Mouse (Mus musculus) lung, postnatal 36 days (tissue): ENCODE measurements around the gene Gm2001.
"Not testable (repeated sequence)": the region's sequence is repeated elsewhere in the genome, so short reads cannot be mapped to it uniquely, and the experiment has no call there.

Experiments used
- DNase-seq: peaks from one replicate; pipeline ENCODE4 v3.0.0; 2022; ENCODE audit warnings: mixed read lengths

Gene Gm2001

DNA sequence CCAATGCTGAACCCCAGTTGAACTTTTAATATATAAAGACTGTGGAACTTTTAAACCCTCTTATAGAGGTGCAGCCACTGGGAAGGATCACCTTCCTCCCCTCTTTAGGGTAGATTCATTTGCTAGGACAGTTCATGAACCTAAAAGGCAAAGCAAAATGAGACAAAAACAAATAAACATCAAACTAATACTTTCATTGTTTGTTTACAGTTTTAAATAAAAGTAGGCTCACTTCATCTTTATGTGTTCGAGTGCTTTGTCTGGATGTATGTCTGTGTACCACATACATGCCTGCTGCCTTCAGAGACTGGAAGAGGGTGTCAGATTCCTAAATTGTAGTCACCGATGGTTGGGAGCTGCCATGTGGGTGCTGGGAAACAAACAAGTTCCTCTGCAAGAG is at the start of gene Gm2001:
Gene Gm2001 (minus strand): TSS at position 101 of the 400 bp plus-strand sequence.
- DNase-seq: not testable (repeated sequence)

DNA sequence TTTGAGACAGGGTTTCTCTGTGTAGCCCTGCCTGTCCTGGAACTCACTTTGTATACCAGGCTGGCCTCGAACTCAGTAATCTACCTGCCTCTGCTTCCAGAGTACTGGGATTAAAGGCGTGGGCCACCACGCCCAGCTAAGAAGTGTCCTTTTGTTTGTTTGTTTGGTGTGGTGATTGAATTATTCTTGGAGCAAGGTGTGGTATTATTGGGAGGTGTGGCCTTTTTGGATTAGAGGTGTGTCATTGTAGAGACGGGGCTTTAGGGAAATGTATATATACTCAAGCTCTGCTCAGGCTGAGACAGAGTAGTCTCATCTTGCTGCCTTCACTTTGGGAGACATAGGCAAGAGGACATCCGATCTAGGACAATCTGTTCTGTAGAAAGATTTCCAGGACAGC is 31.6 kb upstream of the Gm2001 start, which contains the start of gene Gm2016:
Gene Gm2016 (plus strand): TSS at position 301 of the 400 bp plus-strand sequence.
- DNase-seq: not testable (repeated sequence)

DNA sequence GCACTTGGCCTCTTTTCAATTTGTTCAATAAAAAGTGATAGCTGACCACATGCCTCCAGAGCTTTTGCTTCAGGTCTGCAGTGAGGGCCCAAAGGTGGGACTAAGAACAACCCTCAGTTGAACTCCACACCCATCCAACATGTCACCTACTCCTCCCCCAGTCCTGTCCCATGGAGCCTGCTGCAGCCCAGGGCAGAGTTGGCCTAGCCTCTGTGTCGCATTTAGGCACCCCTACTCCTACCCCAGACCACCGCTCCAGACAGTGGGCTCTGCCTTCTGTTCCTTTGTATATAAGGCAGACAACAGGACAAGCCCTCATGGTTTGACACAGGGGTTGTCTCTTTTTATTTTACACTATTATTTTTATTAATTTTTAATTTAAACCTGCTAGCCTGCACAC is 21.9 kb upstream of the Gm2001 start:
- DNase-seq: not testable (repeated sequence)

GRCm38 (mm10) chr12:87863638-87864037 is 21.5 kb upstream of the Gm2001 start:
- not testable (repeated sequence) for DNase-seq

- DNase-seq: not testable (repeated sequence)
Measured at GRCm38 (mm10) chr12:87861740-87862692, 19.9 kb upstream of the Gm2001 start.

DNA sequence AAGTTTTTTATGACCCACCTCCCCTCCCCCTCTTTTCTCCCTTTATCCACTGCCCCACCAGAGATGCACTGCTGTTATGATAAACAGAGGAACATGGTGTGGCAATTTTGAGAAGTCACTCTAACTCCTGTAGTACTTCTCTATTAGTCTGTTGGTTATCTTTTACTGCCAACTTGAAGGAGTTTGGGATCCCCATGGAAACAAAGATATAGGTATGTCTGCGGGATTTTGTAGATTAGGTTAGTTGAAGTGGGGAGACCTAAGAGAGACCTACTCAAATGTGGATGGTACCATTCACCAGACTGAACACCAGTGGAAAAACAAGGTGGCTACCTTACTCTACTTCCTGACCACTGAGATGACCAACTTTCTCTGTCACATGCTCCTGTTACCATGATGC is 13.9 kb upstream of the Gm2001 start:
- not testable (repeated sequence) for DNase-seq

GRCm38 (mm10) chr12:87850657-87851056 is 8.5 kb upstream of the Gm2001 start:
- DNase-seq: not testable (repeated sequence)

DNA sequence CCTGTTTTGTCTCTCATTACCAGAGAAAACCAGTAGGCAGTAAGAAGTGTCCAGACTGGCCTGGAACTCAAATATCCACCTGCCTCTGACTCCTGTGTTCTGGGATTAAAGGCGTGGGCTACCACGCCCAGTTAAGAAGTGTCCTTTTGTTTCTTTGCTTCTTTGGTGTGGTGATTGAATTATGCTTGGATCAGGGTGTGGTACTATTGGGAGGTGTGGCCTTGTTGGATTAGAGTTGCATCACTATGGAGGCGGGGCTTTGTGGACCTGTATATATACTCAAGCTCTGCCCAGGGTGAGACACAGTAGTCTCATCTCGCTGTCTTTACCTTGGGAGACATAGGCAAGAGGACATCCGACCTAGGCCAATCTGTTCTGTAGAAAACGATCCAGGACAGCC is 25.9 kb downstream of the Gm2001 start, which contains the start of gene BB287469:
Gene BB287469 (plus strand): TSS at position 301 of the 400 bp plus-strand sequence.
- not testable (repeated sequence) for DNase-seq

DNA sequence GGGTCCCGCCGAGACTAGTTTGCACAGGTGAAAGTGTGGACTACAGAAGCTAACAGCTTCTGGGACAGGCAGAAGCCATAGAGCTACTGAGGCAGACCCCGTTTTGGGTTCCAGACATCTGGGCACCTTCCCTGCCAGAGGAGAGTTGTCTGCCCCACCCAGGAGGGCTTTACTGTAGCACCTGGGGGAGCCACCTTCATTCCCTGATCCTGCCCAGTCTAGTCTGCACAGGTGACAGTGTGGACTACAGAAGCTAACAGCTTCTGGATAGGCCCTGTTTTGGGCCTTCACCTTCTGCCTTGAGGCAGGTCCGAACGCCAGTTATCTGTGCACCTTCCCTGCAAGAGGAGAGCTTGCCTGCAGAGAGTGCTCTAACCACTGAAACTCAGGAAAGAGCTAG is 44.2 kb downstream of the Gm2001 start:
- DNase-seq: not testable (repeated sequence)

DNA sequence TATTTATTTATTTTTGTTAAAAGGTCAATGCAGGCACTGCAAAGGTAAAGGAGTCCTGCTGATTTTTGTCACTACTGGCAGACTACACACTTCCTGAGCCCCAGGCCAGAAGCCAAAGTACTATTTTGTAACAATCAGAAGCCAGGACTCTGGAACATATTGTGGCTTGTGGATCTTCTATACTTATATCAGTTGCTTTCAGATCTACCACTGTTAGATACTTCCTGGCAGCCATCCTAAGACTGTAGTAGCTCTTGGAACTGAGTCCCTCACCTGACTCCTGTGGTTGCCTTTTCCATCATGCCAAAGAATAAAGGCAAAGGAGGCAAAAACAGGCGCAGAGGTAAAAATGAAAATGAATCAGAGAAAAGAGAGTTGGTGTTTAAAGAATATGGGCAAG is 46.9 kb downstream of the Gm2001 start, which contains the start of gene Gm21936:
Gene Gm21936 (plus strand): TSS at position 301 of the 400 bp plus-strand sequence.
- not testable (repeated sequence) for DNase-seq
